Mouse (Mus musculus): ENCODE measurements around the gene Sgsm3. TPM values are rescaled to one million over a fixed set of nuclear protein-coding genes. Genes with fewer than 3 reads are reported as not detected.

Sgsm3 gene
- polyA plus RNA-seq, 1 experiment from 2014 or later: 31.2 TPM

- ATAC-seq (ENCODE audit: low FRiP score, low read depth): no peak
- no peak overlapping the region for H3K27ac ChIP-seq
- no peaks in the 10 kb centered on the region for H3K9me3 ChIP-seq
- no peak overlapping the region for H3K4me2 ChIP-seq (replicated peaks)
- H3K36me3 ChIP-seq: peaks cover 88% of the 10 kb centered on the region
- H3K4me3 ChIP-seq: no peak overlapping the region
- H3K27me3 ChIP-seq: no peaks in the 10 kb centered on the region
- H3K9ac ChIP-seq: no peak overlapping the region
- no peaks in the 10 kb centered on the region for H3K4me1 ChIP-seq
- WGBS: 87% methylated on average over 4 of the region's 4 CpGs
These were observed 34.8 kb downstream of the Sgsm3 start for GRCm38 (mm10) chr15:81012359-81012758.

DNA sequence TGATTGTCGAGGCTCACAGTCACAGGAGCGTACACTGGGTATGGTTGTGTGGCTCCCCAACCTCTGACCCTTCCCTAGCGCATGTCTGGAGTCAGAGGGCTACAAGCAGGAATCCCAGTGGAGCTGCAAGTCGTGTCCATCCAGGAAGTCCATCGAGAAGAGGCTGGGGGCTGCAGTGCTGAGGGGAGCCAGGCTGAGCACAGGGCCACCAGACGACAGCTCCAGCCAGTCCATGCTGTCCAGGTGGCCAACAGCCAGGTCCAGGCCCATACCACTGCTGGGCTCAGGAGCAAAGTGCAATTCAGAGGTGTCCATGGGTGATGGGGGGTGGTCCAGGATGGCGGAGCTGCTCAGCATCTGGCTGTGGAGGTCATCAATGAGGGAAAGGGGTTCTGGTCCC, 35.6 kb downstream of the Sgsm3 start:
- Histone ChIP-seq H3K9ac (no peak overlapping the region), H3K9me3 (no peaks in the 10 kb centered on the region), H3K4me1 (no peaks in the 10 kb centered on the region), H3K36me3 (peaks cover 93% of the 10 kb centered on the region), H3K27ac (no peak overlapping the region), H3K4me2 (replicated peaks) (no peak overlapping the region), H3K4me3 (no peak overlapping the region), H3K27me3 (no peaks in the 10 kb centered on the region)
- WGBS: 84% methylated on average over 7 of the region's 7 CpGs
- no peak for ATAC-seq (ENCODE audit: low FRiP score, low read depth)

- 79% methylated on average over 5 of the region's 5 CpGs for WGBS
- ATAC-seq (ENCODE audit: low FRiP score, low read depth): no peak
- H3K9ac ChIP-seq: no peak overlapping the region
- H3K4me3 ChIP-seq: no peak overlapping the region
- peaks cover 99% of the 10 kb centered on the region for H3K36me3 ChIP-seq
- H3K27ac ChIP-seq: no peak overlapping the region
- H3K9me3 ChIP-seq: no peaks in the 10 kb centered on the region
- no peak overlapping the region for H3K4me2 ChIP-seq (replicated peaks)
- H3K27me3 ChIP-seq: no peaks in the 10 kb centered on the region
- no peaks in the 10 kb centered on the region for H3K4me1 ChIP-seq
These were observed 37.6 kb downstream of the Sgsm3 start for GRCm38 (mm10) chr15:81015068-81015744.

GRCm38 (mm10) chr15:81016488-81016887, 38.9 kb downstream of the Sgsm3 start:
- no peaks in the 10 kb centered on the region for H3K27me3 ChIP-seq
- no peak overlapping the region for H3K9ac ChIP-seq
- no peak overlapping the region for H3K4me2 ChIP-seq (replicated peaks)
- ATAC-seq (ENCODE audit: low FRiP score, low read depth): no peak
- H3K4me3 ChIP-seq: no peak overlapping the region
- H3K27ac ChIP-seq: no peak overlapping the region
- 88% methylated on average over 10 of the region's 10 CpGs for WGBS
- H3K4me1 ChIP-seq: no peaks in the 10 kb centered on the region
- peaks cover 98% of the 10 kb centered on the region for H3K36me3 ChIP-seq
- H3K9me3 ChIP-seq: no peaks in the 10 kb centered on the region

- Histone ChIP-seq H3K9ac (no peak overlapping the region), H3K9me3 (no peaks in the 10 kb centered on the region), H3K27ac (no peak overlapping the region), H3K36me3 (peaks cover 99% of the 10 kb centered on the region), H3K4me1 (no peaks in the 10 kb centered on the region), H3K27me3 (no peaks in the 10 kb centered on the region), H3K4me3 (no peak overlapping the region), H3K4me2 (replicated peaks) (no peak overlapping the region)
- ATAC-seq (ENCODE audit: low FRiP score, low read depth): no peak
- WGBS: 92% methylated on average over 7 of the region's 7 CpGs
These were observed 39.7 kb downstream of the Sgsm3 start for GRCm38 (mm10) chr15:81017308-81017707.

- Histone ChIP-seq H3K27me3 (no peaks in the 10 kb centered on the region), H3K9me3 (no peaks in the 10 kb centered on the region), H3K27ac (no peak overlapping the region), H3K36me3 (peaks cover 69% of the 10 kb centered on the region), H3K4me2 (replicated peaks) (no peak overlapping the region), H3K9ac (no peak overlapping the region), H3K4me3 (no peak overlapping the region), H3K4me1 (peaks cover 6% of the 10 kb centered on the region; the same call in 1 of the 2 replicates)
- ATAC-seq (ENCODE audit: low FRiP score, low read depth): no peak
- 85% methylated on average over 6 of the region's 6 CpGs for WGBS
These were observed 43.8 kb downstream of the Sgsm3 start for GRCm38 (mm10) chr15:81021377-81021776.

- Histone ChIP-seq H3K4me3 (no peak overlapping the region), H3K9me3 (no peaks in the 10 kb centered on the region), H3K9ac (no peak overlapping the region), H3K4me1 (peaks cover 8% of the 10 kb centered on the region; the same call in 1 of the 2 replicates), H3K4me2 (replicated peaks) (no peak overlapping the region), H3K27ac (no peak overlapping the region), H3K36me3 (peaks cover 58% of the 10 kb centered on the region), H3K27me3 (no peaks in the 10 kb centered on the region)
- 85% methylated on average over 7 of the region's 7 CpGs for WGBS
- no peak for ATAC-seq (ENCODE audit: low FRiP score, low read depth)
These were observed 44.9 kb downstream of the Sgsm3 start for GRCm38 (mm10) chr15:81022437-81022836.

DNA sequence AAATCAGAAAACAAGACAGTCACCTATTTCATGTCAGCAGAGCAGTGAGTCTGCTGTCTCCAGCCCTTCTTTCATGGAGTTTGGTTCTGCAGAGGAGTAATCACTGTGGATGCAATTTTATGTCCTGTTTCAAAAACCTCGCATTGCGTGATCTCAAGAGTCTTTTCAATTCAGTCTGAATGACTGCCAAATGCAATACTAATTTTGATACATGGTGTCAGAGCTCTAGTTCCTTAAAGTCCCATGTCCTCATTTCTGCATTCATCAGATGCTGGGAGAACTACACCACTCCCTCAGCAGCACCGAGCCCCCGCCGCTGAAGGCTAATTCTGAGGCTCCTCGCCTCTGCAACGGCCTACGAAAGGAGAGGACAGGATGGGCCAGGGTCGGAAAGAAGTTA, 46.3 kb downstream of the Sgsm3 start:
- no peak for ATAC-seq (ENCODE audit: low FRiP score, low read depth)
- Histone ChIP-seq H3K9ac (0 out of 2 replicates have a peak overlapping the region, but pooled peaks have one; percentile 13), H3K27me3 (no peaks in the 10 kb centered on the region), H3K36me3 (peaks cover 44% of the 10 kb centered on the region), H3K4me3 (no peak overlapping the region), H3K27ac (no peak overlapping the region), H3K4me2 (replicated peaks) (no peak overlapping the region), H3K9me3 (no peaks in the 10 kb centered on the region), H3K4me1 (peaks cover 14% of the 10 kb centered on the region; the same call in 1 of the 2 replicates)
- 85% methylated on average over 9 of the region's 9 CpGs for WGBS

GRCm38 (mm10) chr15:81026901-81027300, 49.3 kb downstream of the Sgsm3 start:
- Histone ChIP-seq H3K4me2 (replicated peaks) (no peak overlapping the region), H3K27me3 (no peaks in the 10 kb centered on the region), H3K9ac (no peak overlapping the region), H3K27ac (no peak overlapping the region), H3K4me3 (no peak overlapping the region), H3K36me3 (peaks cover 15% of the 10 kb centered on the region), H3K4me1 (peaks cover 14% of the 10 kb centered on the region; the same call in 1 of the 2 replicates), H3K9me3 (no peaks in the 10 kb centered on the region)
- WGBS: 85% methylated on average over 5 of the region's 5 CpGs
- no peak for ATAC-seq (ENCODE audit: low FRiP score, low read depth)

- peak; percentile 77 for ATAC-seq (ENCODE audit: low FRiP score, low read depth)
These were observed 50.0 kb downstream of the Sgsm3 start for GRCm38 (mm10) chr15:81027378-81028173.

GRCm38 (mm10) chr15:81030891-81031425, 53.4 kb downstream of the Sgsm3 start:
- Histone ChIP-seq H3K36me3 (no peaks in the 10 kb centered on the region), H3K4me1 (peaks cover 47% of the 10 kb centered on the region), H3K27ac (no peak overlapping the region), H3K9me3 (no peaks in the 10 kb centered on the region), H3K4me3 (no peak overlapping the region), H3K9ac (no peak overlapping the region), H3K4me2 (replicated peaks) (no peak overlapping the region), H3K27me3 (no peaks in the 10 kb centered on the region)
- 84% methylated on average over 10 of the region's 10 CpGs for WGBS
- ATAC-seq (ENCODE audit: low FRiP score, low read depth): no peak

More at GRCm38 (mm10) chr15:81027378-81028173, 50.0 kb downstream of the Sgsm3 start:
- Histone ChIP-seq H3K36me3 (peaks cover 8% of the 10 kb centered on the region), H3K27me3 (no peaks in the 10 kb centered on the region), H3K4me3 (no peak overlapping the region), H3K4me1 (peaks cover 15% of the 10 kb centered on the region; the same call in 1 of the 2 replicates), H3K27ac (no peak overlapping the region), H3K9me3 (no peaks in the 10 kb centered on the region), H3K9ac (no peak overlapping the region), H3K4me2 (replicated peaks) (no peak overlapping the region)
- 40% methylated on average over 8 of the region's 8 CpGs for WGBS

GRCm38 (mm10) chr15:81031611-81032010, 54.0 kb downstream of the Sgsm3 start:
- Histone ChIP-seq H3K4me2 (replicated peaks) (no peak overlapping the region), H3K27me3 (no peaks in the 10 kb centered on the region)

More at GRCm38 (mm10) chr15:81031611-81032010, 54.0 kb downstream of the Sgsm3 start:
- no peak overlapping the region for H3K27ac ChIP-seq
- H3K9me3 ChIP-seq: no peaks in the 10 kb centered on the region
- no peak overlapping the region for H3K4me3 ChIP-seq
- no peak overlapping the region for H3K9ac ChIP-seq
- H3K4me1 ChIP-seq: peaks cover 42% of the 10 kb centered on the region
- WGBS: 78% methylated on average over 4 of the region's 4 CpGs
- H3K36me3 ChIP-seq: no peaks in the 10 kb centered on the region
- ATAC-seq (ENCODE audit: low FRiP score, low read depth): no peak

All from limb, embryonic 13.5 days (tissue).